Mouse (Mus musculus) kidney, postnatal 14 days (tissue): ENCODE results near the gene Alcam.

Experiments used
- DNase-seq: peaks from one replicate; pipeline ENCODE4 v3.0.0; 2022; ENCODE audit warnings: mixed read lengths

The Alcam gene

DNA sequence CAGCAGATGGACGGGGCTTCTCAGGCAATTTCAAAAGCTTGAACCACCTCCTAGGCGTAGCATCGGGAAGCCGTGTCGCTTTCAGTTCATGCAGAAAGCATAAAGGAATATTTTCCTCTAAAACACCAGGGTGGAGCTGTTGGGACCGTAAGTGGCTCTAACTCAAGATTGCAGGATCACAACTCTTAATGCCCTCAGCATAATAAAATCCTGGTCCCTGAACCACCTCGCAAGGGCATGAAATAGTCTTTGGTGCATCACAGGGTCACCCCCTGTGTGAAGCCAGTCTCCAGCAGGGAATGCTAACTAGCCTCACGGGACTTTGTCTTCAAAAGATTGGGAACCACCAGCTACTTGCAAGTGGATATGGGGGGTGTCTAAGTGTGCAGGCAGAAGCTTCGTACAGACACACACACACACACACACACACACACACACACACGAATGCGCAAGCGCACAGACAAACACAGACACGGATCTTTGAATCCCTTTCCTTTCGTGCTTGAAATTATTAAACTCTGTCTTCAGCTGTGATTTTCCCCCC, at the start of gene Alcam:
Gene Alcam (minus strand): TSS at position 104 of the 544 bp plus-strand sequence.
- DNase-seq, result peak; percentile 59

DNA sequence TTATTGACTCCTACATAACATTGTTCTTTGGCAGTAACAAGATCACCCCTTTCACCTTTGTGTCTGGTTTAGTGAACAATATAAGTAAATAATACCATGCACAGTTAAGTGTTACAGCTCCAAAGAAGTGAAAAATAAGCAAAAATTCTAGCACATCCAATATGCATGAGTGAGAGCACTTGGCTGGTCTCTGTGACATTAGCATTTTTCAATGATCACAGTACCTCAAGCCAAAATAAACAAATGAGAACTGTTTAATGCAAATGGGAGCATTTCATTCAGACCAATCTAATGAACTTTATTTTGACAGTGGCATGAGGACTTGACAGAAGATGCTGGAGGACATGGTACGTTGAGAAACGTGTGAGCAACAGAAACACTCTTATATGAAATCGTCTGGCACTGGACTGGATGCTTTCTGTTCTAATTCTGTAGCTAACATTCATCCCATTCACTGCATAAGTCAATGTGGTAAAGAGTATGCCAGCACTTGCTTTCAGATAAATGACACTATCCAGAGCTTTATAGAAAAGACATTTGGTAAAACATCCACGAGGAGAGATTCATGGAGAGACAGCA, 45.0 kb upstream of the Alcam start:
- no peak for DNase-seq

DNA sequence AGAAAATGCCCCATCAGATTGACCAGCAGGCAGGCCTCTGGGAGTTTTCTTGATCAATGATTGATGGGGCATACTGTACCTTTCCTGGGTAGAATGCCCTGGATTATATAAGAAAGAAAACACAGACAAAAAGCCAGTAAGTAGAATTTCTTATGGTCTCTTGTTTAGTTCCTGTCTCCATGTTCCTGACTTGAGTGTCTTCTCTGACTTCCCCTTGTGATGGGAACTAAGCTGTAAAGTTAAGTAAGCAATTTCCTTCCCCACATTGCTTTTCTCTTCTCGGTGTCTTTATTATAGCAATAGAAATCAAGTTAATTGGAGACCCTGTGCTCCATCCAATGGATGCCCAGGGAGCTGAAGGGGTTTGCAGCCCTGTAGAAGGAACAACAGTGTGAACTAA, 36.7 kb upstream of the Alcam start:
- DNase-seq, result no peak

DNA sequence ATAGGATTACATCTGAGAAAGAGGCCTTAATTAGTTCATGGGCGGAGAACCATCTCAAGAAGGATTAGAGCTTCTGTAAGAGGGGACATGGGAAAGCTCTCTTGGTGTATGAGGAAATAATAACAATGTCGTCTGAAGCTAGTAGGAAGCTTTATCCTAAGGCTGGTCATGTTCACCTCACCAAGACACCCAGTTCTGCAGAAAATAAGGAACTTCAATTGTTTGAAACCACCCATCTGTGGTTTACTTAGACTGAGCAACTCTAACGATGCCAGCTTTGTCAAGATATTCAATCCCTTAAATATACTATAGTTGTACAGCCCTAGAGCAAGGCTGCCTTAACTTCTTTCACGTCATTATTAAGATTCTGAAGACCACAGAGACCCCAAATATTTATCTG, 20.4 kb upstream of the Alcam start:
- no peak for DNase-seq

DNA sequence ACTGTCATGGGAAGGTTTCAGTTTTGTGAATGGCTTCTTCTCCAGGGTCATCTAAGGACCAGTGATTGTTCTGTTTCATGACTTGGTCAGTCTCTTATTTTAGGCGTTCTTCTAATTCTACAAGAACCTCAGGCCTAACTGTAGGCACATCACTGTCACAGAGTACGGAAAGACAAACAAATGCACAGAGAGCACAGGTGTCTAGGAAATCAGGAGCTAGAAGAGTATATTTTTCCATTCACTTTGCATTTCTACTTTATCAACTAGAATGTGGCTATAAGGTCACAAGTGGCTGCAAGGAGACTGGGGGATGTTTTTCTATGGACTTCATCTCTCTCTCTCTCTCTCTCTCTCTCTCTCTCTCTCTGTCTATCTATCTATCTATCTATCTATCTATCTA, 19.2 kb upstream of the Alcam start:
- DNase-seq, result no peak

DNA sequence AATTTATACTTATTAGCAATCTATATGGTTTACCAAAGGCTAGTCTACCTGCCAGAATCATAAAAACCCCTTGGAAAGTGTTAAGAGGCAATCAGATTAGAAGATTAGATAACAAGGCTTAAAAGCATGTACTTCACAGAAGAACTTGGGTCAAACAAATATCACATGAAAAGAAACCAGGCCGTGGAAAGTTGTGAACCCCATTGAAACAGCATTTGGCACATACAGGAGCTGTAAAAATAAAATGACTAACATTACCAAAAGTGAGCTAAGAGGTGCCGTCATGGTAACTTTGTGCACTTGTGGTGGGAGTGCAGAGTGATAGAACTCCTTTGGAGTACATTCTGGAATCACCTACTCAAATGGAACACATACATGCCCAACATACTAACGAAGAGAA, 18.8 kb upstream of the Alcam start:
- no peak for DNase-seq

DNA sequence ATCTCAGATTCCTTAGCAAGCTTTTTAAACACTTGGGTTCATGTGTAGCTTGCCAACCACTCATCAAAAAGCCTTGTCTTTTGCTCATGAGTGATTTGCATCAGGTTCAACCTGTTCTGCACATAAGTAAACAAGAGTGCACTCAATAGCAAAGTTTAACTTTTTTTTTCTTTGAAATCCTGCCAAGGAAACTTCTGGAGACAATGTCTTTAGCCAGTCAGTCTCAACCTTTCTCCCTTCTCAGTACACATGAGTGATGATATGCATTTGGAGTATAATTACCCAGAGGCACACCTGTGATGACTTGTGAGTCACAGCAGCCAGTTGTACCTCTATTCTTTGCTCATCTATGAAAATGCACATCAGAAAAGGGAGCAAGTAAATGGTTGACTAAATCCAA, 18.2 kb upstream of the Alcam start:
- no peak for DNase-seq

DNA sequence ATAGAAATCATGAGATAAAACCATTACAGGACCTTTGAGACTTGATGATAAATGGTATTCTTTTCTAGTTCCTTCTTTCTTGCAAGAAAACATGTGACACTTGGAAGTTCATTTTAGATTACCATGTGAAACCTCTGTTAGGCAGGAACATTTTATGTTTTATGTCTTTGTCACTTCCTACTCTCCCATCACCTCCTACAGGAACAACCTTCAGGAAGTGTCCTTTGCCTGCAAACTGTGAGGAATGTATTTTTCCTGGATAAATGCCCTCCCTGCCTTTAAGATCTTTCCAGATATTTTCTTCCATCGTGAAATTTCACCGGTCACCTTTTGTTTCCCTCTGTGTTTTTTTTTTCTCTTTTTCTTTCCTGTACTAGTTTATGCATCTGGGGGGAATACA, 17.0 kb upstream of the Alcam start:
- no peak for DNase-seq

DNA sequence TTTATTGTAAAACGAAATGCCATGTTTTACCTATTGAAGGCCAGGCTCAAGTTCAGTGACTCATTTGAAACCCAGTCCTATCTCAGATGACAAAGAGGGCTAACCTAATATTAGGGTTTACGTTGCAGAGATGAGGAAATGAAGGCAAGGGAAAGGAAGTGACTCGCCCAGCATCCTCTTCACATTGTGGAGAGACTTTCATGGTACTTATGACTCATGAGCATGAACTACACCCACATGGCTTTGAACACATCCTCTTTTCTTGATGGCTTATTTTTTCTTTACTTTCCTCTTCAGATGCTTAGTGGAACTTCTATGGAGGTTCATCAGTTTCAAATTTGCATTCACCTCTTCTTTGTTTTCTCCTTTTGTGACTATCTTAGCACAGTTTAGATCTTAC, 16.4 kb upstream of the Alcam start:
- DNase-seq, result no peak

DNA sequence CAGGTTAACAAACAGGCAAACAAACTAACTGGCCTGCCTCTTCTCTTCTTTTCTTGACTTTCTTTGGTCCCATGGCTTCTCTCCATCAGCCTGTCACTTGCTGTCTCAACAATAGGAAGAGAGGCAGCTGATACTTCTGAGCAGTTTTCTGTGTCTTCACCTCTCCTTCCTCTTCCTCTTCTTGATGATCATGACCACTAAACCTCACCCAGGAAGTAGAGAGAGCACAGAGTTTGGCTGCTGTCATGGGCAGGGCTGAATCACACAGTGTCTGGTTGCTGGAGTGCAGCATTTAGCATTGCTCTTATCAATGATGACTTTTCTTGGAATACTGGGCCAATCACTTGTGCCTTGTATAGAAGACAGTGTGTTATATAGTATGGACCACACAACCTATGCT, 14.6 kb upstream of the Alcam start:
- DNase-seq, result no peak

DNA sequence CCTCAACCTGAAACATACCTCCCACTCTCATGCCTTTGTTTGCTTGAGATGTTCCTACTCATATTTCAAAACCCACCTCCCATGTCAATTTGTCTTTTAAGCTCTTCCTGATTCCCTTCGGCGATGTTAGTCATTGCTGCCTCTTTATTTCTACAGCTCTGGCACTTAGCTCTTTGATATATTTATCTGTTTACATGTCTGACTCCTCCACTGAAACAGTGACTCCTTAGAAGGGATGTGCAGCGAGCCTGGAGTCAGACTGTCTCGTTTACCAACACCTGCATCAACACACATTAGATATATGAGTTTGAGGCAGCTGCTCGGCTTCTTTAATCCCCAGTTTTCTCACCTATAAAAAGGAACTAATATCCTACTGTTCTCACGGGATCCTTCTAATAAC, 12.9 kb upstream of the Alcam start:
- DNase-seq, result no peak

DNA sequence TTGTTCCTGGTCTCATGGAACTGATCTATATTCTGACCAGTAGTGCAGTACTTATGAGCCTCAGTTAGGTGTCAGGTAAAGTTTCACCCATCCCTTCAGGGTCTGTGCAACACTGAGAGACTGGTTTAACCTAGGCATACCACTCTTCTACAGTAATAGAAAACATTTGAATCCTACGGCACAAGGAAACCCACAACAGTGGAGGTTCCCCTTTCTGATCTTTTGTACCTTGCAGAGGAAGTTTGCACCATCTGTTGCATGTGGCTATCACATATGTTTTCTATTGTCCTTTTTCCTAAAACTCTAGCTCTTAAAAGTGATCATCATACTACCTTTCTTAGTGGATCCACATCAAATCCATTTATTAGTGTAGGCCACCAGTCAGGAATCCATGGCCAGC, 10.7 kb upstream of the Alcam start:
- no peak for DNase-seq

DNA sequence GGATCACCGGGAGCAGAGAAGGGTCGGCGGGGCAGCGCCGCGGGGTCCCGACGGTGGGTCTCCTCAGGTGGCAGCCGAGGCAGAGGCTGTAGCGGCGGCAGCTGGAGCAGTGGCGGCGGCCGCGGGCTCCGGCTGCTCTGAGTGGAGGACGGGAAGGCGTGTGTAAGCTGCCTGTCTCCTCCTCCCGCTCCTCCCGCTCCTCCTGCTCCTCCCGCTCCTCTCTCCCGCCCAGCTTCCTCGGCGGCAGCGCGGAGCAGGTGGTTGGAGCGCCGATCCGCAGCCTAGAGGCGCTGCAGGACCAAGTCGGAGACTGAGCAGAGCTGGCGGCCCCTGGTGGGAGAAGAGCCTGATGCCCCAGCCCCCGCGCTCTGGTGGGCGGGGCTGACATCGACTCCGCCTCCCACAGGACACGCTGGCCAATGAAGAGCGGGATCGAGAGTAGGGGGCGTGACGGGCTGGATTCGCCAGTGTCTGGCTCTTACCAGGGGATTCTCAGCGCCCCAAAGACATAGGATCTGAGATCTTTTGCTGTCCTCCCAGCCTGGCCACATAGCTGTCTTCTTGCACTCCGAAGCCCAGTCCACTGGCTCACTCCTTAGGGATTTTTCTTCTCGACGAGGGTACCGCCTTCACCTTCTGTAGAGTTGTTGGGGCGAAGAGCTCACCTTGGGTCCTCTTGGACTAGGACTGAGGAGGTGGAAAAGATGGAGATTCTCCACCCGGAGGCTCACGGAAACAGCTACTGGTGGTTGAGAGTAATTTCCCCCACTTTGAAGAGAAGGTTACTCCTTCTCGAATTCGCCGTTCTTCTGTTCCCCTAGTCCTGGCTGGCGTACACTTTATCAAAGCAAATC, 785 bp downstream of the Alcam start:
- DNase-seq, result peak; percentile 98

DNA sequence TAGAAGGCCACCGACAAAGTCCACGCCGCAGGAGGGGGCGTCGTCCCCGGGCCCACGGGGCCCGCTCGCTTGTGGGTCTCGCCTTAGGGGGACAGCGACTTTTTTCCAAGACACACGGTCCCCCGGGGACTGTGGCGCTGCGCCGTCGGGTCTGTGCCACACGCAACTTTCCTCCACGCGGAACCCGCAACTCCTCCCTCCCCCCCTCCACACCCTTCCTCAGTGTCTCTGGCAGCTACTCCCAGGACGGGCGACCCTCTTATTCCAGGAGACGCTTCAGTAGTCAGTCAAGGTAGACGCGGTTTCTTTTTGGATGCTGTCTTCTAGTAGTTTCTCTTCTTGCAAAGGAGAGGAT, 1.4 kb downstream of the Alcam start:
- no peak for DNase-seq

DNA sequence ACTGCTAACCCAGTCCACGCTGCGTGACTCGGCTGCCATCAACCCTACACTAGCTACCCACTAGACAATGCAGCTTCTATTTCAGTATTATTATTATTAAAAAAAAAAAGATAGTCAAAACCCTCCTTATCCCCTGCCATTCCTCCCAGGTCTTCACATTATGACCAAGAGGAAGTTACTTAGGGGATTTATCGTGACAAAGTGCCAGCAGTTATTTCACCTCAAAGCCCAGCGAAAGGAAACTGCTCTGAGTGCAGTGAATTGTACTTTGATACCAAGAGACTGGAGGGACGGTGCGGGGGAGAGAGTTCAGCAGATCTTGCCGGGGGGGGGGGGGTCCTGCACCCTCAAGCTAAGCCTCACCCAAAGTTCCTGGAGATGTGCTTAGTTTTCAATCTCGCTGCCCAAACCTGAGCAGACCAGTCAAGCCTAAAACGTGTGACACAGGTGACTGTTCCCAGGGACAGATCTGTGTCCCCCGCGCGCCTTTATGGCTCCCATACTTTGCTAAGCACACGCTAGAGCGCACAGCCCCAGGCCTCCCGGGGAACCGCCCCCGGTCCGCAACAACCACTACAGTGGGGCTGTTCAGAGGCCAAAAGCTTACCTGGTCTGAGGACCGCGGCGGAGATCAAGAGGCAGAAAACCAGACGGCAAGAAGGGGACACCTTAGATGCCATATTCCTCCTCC, 1.9 kb downstream of the Alcam start:
- DNase-seq, result peak; percentile 29

DNA sequence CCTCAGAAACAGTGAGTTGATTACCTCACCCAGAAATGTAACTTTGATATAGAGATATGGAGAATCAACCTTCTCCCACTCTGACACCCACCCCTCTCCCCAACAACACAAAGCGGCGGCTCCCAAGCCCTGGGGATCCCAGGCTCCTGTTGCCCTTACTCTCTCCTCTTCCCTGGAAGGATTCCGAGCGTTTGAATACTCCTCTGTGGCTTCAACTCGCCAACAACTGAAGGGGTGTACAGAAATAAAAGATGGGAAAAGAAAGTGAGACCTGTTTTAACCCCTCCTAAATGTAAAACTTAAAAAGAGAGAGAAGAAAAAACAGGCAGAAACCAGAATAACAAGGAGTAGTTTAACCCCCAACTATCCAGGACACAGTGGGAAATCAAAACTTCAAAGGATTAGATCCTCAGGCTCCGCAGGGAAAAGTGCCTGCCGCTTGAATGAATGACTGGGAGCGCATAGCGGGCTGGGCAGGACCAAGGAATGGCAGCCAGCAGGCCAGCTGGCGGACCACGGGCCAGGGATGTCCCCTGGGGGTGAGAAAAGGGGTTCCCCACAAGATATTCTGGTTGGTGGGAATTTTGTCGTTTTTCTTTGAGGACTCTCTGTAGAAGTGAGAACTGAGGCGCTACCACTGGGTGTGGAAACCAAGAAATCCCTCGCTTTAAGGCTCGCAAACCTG, 2.6 kb downstream of the Alcam start:
- DNase-seq, result peak; percentile 21

DNA sequence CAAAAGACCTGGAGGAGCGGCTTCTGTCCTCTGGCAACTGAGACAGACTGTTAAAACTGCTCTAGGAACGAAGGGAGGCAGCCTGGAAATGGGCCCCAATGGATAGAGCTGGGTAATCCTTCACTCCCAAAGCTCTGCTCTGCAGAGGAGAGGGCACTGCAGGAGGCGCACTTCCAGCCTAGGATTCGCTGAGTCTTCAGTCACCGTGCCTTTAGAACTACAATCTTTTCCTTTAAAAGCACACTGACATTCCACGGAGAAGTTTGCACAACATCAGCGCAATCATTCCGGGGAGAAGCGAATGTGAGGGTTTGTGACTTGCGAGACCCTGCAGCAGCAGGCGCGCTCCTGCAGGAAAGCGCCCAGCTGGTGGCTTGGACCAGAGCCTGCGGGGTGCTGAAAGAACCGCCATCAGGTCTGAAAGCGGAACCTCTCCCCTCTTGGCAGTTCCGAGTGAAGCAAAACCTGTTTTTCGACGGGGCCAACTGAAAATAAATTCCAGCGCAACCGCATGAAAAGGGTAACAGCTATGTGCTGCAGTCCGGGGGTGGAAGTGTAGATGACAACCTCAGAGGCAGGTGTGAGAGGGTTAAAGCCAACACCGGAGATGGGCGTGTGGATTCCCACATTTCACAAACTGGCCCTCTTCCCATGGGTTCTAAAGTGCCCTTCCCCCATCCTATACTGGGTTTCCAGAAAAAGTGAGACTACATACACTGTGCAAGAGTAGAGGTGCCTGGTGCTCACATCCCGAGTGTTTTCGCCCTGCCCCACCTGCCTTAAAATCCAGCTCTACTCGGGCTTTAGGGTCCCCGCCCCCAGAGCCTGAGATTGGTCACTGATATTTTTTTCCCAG, 3.4 kb downstream of the Alcam start:
- DNase-seq, result peak; percentile 58

DNA sequence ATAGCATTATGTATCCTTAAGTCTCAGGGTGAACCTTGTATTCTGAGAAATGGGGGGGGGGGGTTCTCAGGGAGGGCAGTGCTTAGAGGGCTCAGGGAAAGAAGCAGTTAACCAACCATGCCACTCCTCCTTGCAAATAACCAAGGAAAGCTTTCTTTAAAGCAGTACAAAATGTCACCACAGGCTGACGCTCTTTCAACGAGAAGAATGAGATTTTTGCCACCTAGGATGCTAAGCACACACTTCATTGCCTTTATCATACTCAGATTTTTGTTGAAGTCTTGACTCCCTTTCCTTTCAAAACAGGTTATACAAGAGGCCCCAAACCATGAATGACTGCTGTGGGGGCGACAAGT, 4.0 kb downstream of the Alcam start:
- DNase-seq, result no peak

DNA sequence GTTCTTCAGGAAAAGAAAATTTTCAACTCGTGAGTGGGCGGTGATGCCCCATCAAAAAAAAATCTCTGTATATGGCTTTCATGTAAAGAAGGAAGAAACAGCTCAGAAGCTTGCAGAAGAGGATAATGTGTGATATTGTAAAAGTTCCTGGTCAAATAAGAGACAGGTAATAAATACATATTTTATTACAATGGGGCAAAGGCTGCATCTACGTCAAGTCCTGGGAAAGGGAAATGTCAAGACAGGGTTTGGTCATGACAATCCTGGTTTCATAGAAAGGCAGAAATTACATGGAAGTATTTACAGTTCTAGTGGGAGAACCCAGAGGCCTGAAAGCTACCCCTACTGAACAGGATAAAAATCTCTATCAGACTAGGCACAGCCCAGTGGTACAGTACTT, 7.9 kb downstream of the Alcam start:
- DNase-seq, result no peak

DNA sequence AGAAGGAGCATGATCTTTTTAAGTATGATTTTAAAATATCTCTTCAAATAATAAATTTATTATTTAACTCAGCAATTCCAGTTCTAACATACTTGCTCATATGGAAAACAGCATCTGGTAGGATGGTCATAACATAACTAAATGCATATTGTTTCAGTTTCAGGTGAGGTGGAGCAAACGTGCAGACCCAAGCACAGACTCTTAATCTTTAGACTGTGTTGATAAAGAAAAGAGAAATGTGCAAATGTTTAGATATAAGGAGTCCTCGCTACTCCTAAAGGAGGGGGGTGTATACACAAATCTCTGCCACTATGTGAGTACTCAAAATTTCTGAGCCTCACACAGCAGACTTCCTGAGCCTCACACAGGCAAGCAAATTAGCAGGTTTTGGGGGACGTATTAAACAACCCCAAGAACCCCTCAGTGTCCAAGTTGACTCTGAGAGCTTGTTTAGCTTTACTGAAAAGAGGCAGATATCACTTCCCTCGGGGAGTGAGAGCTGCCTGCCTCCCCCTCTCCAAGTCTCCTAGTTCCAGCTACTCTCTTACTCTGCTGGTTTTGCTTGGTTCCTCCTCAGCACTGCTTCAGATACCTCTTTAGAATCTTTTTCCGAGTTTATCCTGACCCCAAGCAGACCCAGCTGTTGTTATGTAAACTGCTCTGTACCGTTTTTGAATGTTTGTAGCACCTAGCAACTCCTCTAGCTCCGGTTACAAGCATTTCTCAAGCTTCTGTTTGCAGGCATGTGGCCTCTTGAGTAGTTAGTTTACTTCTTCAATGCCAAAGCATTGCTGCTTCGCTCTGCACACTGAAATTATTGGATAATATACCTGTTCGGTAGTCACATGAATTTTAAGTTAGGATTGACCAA, 10.0 kb downstream of the Alcam start:
- no peak for DNase-seq

DNA sequence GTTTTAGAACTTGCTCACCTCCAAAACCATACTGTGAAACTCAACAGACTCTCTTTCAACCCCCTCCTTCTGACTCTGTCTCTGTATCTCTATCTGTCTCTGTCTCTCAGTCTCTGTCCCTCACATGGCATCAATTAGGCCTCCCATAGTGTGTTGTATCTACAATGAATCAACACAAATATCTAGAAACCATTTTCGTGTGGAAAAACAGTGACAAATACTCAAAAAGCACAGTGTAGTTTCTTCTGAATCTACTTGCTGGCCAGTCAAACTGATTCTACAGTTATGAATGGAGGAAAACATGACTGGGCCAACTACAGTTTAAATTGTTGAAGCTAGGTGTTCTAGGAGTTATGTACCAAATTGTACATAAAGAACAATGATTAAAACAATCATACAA, 10.8 kb downstream of the Alcam start:
- DNase-seq, result no peak
